Mouse (Mus musculus): ENCODE measurements around the gene Bpifc.

DNA sequence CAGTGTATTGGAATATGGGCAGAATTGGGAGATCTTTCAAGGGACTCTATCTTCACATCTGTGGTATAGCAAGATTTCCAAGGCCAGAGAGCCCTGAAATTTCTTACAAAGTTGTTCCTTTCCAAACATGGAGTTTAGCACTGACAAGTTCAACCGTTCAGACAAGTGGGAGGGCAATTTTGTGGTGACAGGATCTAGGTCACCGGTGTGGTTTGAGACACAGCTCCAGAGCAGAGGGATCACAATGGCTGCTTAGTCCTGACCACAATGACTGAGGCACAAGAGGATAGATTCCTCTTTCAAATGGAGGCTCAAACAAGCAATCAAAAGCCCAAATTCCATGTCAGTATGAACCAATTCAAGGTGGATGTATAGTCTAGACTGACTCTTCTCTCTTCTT lies 523 bp downstream of the Bpifc start:
- TF ChIP-seq POLR2A (IDR thresholded peaks at IDR 0.05; ENCODE audit: control insufficient read depth, low read depth, low read length), result no peak
- no peak for TF ChIP-seq CTCF (IDR thresholded peaks at IDR 0.05; ENCODE audit: control insufficient read depth, insufficient read depth, insufficient replicate concordance, low read depth, low read length)
